Mouse (Mus musculus) kidney, postnatal 0 days (tissue): ENCODE measurements at regions not wholly inside any gene's neighbourhood (a gene's known extent, or its start where the extent isn't known, plus 50 kb on each side); places are given as distances from the start of the nearest gene placed in this dataset.
A peak's percentile ranks its signal among the peaks of the same experiment; 100 is the strongest.

Source experiments
- ATAC-seq: fragments of 200-750 bp; cut with Nextera tagmentation; replicated peaks from 2 replicates; pipeline ENCODE4 v1.8.0; 2017; ENCODE audit warnings: low read depth, moderate number of reproducible peaks, moderate TSS enrichment, moderate library complexity; ENCODE audit not compliant: low FRiP score
- DNase-seq: peaks from one replicate; pipeline ENCODE4 v3.0.0-alpha.2; 2016; ENCODE audit warnings: low spot score
- H3K27ac ChIP-seq: fragments of 300-500 bp; sonication (generic); 2 replicates; pipeline ENCODE4 v1.5.1; 2014; ENCODE audit warnings: mild to moderate bottlenecking
- H3K27me3 ChIP-seq: fragments of 300-500 bp; sonication (generic); 2 replicates; pipeline ENCODE4 v1.6.1; 2014; ENCODE audit warnings: low read length, mixed read lengths; ENCODE audit not compliant: insufficient read depth
- H3K36me3 ChIP-seq: fragments of 300-500 bp; sonication (generic); 2 replicates; pipeline ENCODE4 v1.6.1; 2014; ENCODE audit warnings: low read length, mixed read lengths; ENCODE audit not compliant: insufficient read depth
- H3K4me1 ChIP-seq: fragments of 300-500 bp; sonication (generic); replicated peaks from 2 replicates; pipeline ENCODE4 v1.6.1; 2014; ENCODE audit warnings: antibody characterized with exemption, low read length, mixed read lengths; ENCODE audit not compliant: insufficient read depth
- H3K4me2 ChIP-seq: fragments of 300-500 bp; sonication (generic); 2 replicates; pipeline ENCODE4 v1.6.1; 2014; ENCODE audit warnings: mild to moderate bottlenecking, low read length, moderate library complexity, mixed read lengths
- H3K4me3 ChIP-seq: fragments of 300-500 bp; sonication (generic); replicated peaks from 2 replicates; pipeline ENCODE4 v1.5.1; 2014; ENCODE audit warnings: low read depth, low read length
- H3K9ac ChIP-seq: fragments of 300-500 bp; sonication (generic); 2 replicates; pipeline ENCODE4 v1.6.1; 2014; ENCODE audit warnings: low read depth, low read length
- H3K9me3 ChIP-seq: fragments of 300-500 bp; sonication (generic); replicated peaks from 2 replicates; pipeline ENCODE4 v1.6.1; 2016; ENCODE audit warnings: low read length, inconsistent platforms, mixed read lengths
- CTCF ChIP-seq: IDR thresholded peaks from 2 replicates; pipeline ENCODE4 v1.5.1; 2016; ENCODE audit warnings: antibody characterized with exemption, low read depth, mild to moderate bottlenecking, moderate library complexity
- WGBS: fragments of 180-500 bp; shearing (Covaris S2); extraction: QIAGEN DNeasy Blood & Tissue Kit; methylation state at CpG from one replicate; pipeline ENCODE4 v1.1.7; 2014; 5-methylcytosine and 5-hydroxymethylcytosine counted together

DNA sequence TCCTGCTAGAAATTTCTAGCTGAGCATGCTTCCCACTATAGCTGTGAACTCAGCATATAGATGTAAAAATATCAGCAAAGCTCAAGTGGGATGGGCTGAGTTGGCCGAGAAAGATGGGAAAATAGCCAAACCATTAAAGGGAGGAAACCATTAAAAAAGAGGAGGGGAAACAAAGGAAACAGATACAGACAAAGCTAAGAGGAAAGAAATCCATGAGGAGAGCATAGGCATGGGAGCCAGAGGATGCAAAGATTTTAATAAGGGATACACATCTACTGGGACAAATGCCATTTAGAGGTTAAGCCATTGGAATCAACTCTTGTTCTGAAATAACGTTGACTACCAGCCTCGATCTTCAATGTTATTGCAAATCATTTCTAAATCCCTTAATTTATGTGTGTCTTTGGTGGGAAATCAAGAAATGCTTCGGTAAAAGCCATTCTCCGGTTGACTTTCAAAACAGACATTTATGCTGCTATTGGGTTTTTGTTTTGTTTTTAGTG, 96.5 kb upstream of the Igf1 start:
- 57% methylated on average over 5 of the region's 5 CpGs for WGBS
- TF ChIP-seq CTCF, result no peak
- DNase-seq (peak; percentile 64), ATAC-seq (no peak)
- Histone ChIP-seq H3K9me3 (no peaks in the 10 kb centered on the region), H3K4me1 (no peaks in the 10 kb centered on the region), H3K9ac (no peak overlapping the region), H3K4me3 (no peak overlapping the region), H3K27ac (0 out of 2 replicates have a peak overlapping the region, but pooled peaks have one; percentile 19), H3K36me3 (no peaks in the 10 kb centered on the region), H3K27me3 (no peaks in the 10 kb centered on the region), H3K4me2 (no peak overlapping the region)

- DNase-seq (peak; percentile 45), ATAC-seq (no peak)
- no peaks in the 10 kb centered on the region for H3K9me3 ChIP-seq
- WGBS, result 20% methylated on average over 4 of the region's 4 CpGs
- H3K9ac ChIP-seq, result no peak overlapping the region
- no peak overlapping the region for H3K27ac ChIP-seq
- no peaks in the 10 kb centered on the region for H3K36me3 ChIP-seq
- no peak overlapping the region for H3K4me3 ChIP-seq
- no peak overlapping the region for H3K4me2 ChIP-seq
- TF ChIP-seq CTCF, result no peak
- no peaks in the 10 kb centered on the region for H3K27me3 ChIP-seq
- H3K4me1 ChIP-seq, result 0 out of 2 replicates have a peak, but pooled peaks cover 3% of the 10 kb centered on the region
These were observed 70.5 kb upstream of the Igf1 start for GRCm38 (mm10) chr10:87787521-87787920.

GRCm38 (mm10) chr10:87792346-87792745, 65.7 kb upstream of the Igf1 start:
- TF ChIP-seq CTCF, result no peak
- ATAC-seq (no peak), DNase-seq (no peak)
- Histone ChIP-seq H3K4me1 (0 out of 2 replicates have a peak, but pooled peaks cover 3% of the 10 kb centered on the region), H3K4me3 (no peak overlapping the region), H3K27me3 (no peaks in the 10 kb centered on the region), H3K27ac (no peak overlapping the region), H3K9ac (no peak overlapping the region), H3K36me3 (no peaks in the 10 kb centered on the region), H3K4me2 (no peak overlapping the region), H3K9me3 (no peaks in the 10 kb centered on the region)

GRCm38 (mm10) chr10:87803936-87804791, 53.9 kb upstream of the Igf1 start:
- 76% methylated on average over 5 of the region's 5 CpGs for WGBS
- no peaks in the 10 kb centered on the region for H3K27me3 ChIP-seq
- H3K36me3 ChIP-seq, result no peaks in the 10 kb centered on the region
- no peak overlapping the region for H3K4me3 ChIP-seq
- no peaks in the 10 kb centered on the region for H3K9me3 ChIP-seq
- no peak for DNase-seq
- H3K4me1 ChIP-seq, result no peaks in the 10 kb centered on the region
- H3K9ac ChIP-seq, result no peak overlapping the region
- no peak for ATAC-seq
- no peak for TF ChIP-seq CTCF
- H3K4me2 ChIP-seq, result no peak overlapping the region
- no peak overlapping the region for H3K27ac ChIP-seq

DNA sequence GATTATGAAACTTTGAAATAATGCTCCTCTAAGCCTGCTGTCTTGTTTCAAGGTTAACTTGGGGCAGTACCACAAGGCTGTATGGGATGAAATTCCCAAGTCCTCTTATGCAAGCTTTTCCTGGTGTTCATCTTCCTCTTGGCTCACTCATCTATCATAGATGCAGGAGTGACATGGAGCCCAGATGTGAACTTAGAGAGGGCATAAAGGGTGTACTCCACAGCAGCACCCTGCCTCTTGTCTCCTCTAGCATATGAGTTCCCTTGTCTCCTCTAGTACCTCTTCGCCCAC, 53.3 kb upstream of the Igf1 start:
- H3K4me2 ChIP-seq, result no peak overlapping the region
- H3K9ac ChIP-seq, result no peak overlapping the region
- no peak overlapping the region for H3K27ac ChIP-seq
- 96% methylated on average over 1 of the region's 1 CpGs for WGBS
- TF ChIP-seq CTCF, result no peak
- DNase-seq (no peak), ATAC-seq (no peak)
- H3K27me3 ChIP-seq, result no peaks in the 10 kb centered on the region
- no peaks in the 10 kb centered on the region for H3K4me1 ChIP-seq
- H3K9me3 ChIP-seq, result no peaks in the 10 kb centered on the region
- no peaks in the 10 kb centered on the region for H3K36me3 ChIP-seq
- H3K4me3 ChIP-seq, result no peak overlapping the region
